Mouse (Mus musculus) NIH3T3 (cell line): Measurements from ENCODE around the gene Rab22a.
"Not testable (repeated sequence)": the region's sequence is repeated elsewhere in the genome, so short reads cannot be mapped to it uniquely, and the experiment has no call there.

ENCODE experiments used
- DNase-seq: peaks from one replicate; pipeline ENCODE4 v3.0.0-alpha.2; 2012; ENCODE audit warnings: low read depth

The Rab22a gene

DNA sequence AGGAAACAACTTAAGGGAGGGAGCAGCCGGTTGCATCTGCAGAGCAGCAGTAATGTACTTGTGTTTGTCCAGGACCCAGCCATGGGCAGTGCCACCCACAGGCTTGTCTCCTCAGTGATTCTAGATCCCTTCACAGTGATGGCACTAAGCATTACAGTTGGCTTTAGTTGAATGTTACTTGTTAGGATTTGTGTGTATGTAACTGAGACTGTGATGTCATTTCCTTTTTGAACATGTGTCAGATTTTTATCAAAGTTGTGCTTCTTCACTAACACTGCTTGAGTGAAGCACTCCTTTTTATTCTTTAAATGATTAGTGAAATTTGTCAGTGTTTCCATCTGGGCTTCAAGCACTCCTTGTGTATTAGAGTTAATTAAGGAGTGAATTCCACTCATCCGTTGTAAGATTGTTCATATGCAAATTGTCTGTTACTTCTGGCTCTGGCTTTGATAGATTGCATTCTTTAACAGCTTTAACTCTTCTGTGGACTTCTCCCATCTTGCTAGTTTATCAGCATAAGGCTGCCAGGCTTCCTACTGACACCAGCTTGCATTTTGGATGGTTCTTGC lies 12.9 kb downstream of the Rab22a start:
- DNase-seq: no peak

DNA sequence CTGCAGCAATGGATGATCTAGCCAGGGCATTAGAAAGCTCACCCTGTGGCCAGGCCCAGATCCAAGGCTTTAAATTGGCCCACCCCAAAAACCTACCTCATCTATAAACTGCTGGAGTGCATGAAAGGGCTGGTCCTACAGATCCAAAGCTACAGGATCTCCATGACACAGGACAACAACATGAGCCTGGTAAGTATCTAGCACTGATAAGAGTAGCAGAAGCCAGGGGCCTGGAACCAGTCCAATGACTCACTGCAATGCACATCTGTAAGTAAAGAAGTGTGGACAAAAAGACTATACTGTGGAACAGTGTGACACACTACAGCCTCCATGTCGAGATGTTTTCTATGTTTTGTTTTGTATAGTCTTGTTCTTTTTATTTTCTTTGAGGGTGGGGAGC lies 13.9 kb downstream of the Rab22a start:
- peak; percentile 83 for DNase-seq

DNA sequence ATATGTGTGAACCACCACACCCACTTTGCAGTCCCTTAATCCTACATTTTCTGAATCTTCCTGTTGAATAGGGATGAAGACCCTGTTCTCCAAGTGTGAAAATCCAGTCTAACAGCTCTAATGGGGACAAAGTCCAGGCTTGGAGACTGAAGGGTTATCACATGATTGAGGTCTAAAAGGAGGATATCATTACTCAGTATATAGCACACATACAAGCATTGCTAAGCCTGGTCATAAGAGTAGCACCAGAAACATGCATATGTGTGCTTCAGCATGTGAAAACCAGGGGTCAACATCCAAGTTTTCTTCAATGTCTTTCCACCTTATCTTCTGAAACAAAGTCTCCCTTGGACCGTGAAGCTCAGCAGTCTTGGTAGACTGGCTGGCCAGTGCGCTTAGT lies 19.0 kb downstream of the Rab22a start:
- DNase-seq: no peak

DNA sequence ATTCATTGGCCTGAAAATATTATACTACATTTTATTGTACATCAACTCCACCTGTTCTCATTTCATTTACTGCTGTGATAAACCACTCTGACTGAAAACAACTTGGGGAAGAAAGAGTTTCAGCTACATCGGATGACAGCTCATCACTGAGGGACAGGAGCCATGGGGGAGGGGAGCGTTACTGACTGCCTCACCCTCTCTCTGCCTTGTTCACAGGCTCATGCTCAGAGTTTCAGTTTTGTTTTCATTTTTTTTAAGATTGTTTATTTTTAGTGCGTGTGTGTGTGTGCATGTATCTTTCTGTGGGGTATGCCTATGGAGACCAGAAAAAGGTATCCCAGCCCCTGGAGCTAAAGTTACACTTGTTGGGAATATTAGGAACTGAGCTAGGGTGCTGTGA lies 19.7 kb downstream of the Rab22a start:
- peak; percentile 34 for DNase-seq

DNA sequence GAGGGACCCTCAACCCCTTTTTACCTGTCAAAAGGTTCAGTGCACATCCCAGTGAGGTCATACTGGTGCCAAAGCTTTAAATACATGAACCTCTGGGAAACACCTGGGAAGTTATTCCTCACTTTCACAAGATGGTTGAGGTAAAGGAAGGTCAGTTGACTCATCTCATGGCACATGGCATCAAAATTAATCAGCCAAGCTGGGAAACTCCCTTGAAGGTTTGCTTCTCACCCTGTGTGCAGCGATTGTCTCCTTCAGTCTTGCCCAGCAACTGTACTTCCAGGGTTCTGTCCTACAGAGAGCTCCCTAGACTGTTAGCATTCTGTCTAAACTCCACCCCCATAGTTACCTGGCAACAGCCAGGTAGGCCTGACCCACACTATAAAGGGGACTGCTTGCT lies 20.6 kb downstream of the Rab22a start:
- DNase-seq: peak; percentile 18

DNA sequence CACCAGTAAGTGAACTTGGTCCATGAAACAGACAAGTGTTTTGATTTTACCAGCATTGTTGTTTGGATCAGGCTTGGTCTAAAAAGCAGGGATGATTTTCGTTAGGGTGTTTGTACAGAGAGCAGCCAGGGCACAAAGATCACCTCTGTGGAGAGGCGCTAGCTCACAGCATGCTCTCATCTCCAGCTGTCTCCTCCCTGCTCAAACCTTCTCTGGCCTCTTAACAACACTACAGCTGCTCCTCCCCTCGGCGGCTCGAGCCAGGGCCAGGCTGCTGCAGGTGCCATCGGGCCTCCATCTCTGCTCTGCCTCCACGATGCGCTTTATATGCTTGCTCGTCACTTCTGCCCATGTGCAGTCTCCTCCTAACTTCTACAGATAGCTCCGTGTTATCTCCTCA lies 23.2 kb downstream of the Rab22a start:
- no peak for DNase-seq

DNA sequence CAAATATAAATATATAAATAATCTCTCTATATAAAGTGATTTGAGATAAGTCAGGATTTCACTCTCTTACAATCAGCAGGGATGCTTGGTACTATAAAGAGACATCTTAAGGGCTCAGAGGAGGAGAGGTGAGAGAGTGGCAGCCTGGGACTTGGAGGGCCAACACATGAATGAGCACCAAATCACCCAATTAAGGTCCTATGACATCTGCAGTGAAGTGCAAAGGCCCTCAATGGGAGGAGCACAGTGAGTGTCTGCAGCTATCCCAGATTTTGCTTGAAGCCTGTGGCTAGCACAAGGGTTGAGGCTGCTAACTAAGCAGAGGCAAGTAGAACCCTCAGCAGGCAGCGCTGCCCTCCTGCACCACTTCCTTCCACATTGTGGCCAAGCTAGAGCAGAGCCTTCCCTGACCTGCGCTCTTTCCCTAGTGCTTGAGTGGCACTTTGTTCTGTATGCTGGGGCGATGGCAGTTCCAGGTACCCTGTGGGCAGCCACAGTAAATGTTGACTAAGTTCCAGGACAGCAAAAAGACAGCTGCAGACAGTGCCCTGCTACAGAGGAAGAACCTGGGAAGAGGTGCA lies 26.3 kb downstream of the Rab22a start:
- DNase-seq: no peak

DNA sequence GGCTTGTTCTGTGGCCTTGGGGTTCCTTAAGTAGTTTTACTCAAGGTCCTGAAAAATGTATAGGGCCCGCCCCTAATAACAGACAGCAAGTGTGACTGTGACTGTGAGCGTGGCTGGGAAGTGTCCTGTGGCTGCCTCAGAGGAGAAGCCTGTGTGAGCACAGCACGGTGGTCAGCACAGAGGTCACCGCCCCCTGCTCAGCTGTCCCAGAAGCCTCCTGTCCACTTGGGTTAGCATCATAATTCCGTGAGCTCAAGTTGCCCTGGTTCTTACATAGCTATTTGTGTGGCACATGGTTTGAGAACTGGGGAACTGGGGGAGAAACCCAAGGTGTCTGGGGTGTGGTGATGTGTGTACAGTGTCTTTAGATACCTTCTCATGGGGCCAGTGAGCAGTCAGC lies 27.8 kb downstream of the Rab22a start:
- no peak for DNase-seq

DNA sequence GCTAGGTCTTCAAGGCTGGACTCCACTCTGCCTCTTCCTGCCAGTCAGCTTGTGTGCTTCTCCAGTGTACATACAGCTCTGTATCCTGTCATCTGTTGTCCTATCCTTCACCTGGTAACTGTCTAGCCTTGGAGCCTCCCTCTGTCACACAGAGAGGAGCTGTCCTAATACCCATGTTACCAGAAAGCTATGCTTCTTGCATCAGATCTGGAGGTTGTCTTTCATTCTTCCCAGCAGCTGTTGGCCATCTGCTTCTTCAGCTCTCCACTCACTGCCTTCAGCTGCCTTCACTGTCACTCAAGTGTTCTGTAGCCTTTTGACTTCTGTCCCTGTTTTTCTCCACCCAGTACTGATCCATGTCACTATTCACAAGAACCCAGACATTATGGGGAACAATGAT lies 30.3 kb downstream of the Rab22a start:
- no peak for DNase-seq

DNA sequence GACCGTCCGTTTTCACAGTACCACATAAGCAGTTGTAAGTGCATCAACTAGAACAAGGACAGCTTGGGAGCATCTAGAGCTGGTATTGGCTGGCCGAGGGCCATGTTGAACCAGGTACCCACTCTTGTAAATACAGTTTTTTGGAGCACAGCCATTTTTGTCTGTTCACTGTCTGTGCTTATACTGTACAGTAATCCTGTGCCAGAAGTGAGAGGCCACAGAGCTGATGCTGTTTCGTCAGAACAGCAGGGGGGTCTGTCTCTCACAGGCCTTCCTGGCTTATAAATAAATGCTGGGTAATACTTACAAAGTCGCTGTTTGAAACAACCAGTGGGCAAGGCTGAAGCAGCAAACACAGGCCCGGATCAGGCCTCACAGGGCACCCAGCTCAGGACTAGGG lies 32.2 kb downstream of the Rab22a start:
- DNase-seq: no peak

DNA sequence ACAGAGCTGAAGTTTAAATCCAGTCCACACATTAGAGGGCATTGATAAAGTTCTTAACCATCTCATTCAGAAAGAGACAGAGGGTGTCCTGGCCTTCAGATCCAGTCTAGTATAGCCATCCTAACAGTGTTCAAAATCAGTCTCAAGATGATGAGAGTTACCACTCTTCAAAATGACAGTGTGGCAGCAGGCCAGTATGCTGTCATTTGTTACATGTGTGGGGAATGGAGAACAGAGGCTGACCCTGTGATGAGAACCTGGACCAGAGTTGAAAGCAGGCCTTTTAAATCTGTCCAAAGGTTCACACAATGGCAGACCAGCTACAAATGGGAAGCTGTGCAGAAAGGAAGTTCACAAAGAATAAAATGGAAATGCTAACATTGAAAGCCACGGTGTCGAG lies 33.1 kb downstream of the Rab22a start:
- DNase-seq: no peak

DNA sequence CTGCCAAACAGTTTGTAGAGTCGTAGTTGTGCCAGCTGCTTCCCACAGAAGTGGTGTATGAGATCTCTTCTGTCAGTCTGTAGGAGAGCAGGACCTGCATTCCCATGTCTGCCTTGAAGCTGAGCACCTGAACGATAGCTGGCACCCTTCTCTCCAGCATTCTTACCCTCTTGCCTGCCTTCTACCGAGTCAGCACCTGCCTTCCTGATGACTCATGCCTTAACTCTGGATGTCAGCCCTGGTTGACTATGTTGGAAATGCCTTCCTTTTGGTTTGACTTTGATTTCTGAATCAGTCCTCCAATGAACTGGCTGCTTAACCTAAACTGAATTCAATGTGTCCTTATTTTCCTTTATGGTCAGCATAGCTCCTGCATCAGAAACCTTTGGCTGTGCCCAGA lies 39.3 kb downstream of the Rab22a start:
- DNase-seq: peak; percentile 60

DNA sequence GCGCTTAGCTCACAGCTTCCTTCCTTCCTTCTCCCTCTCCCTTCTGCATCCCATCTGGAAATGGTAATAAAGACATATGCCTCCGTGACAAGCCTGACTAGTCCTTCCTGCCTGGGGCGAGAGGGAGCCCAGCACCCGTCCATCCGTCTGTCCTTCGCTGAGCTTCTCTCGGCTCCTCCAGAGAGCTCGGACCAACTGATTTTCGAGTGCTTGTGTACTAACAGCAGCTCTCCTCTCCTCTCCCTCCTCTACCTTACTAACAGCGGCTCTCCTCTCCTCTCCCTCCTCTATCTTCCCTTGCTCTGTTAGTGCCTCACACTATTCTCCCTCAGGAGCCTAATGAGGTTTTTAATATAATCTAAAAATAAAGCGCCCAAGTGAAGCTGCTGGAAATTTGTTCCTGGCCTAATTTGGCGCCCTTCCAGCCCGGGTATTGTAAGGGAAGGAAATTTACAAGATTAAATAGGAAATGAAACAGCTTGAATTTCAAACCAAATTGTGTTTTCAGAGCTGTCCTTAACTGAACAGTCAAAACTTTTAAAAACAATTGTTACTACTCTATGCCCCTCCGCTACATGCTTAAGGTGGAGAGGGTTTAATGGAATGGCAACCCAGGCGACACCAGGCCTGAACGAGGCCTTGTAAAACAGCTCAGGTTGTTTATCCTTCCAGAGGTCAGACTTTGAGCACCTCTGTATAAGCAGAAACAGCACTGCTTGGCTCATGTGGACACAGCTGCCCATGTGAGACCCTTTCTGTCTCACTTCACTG lies 42.7 kb downstream of the Rab22a start:
- DNase-seq: no peak

DNA sequence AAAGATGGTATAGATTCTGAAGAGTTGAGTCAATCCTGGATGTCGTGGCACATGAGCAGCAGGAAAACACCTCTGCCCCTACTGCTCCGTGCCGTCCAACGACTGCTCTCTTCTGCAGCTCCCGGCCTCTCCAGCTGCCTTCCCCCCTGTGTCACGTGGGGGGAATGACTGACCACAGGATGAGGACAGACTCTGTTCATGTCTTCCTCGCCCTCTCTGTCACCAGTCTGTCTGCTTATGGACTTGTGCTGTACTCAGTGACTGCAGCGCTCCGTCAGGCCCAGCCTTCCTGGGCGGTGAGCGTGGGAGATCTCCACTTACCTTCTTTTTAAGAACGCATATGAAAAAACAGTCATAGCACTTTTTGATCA lies 43.3 kb downstream of the Rab22a start:
- DNase-seq: no peak

DNA sequence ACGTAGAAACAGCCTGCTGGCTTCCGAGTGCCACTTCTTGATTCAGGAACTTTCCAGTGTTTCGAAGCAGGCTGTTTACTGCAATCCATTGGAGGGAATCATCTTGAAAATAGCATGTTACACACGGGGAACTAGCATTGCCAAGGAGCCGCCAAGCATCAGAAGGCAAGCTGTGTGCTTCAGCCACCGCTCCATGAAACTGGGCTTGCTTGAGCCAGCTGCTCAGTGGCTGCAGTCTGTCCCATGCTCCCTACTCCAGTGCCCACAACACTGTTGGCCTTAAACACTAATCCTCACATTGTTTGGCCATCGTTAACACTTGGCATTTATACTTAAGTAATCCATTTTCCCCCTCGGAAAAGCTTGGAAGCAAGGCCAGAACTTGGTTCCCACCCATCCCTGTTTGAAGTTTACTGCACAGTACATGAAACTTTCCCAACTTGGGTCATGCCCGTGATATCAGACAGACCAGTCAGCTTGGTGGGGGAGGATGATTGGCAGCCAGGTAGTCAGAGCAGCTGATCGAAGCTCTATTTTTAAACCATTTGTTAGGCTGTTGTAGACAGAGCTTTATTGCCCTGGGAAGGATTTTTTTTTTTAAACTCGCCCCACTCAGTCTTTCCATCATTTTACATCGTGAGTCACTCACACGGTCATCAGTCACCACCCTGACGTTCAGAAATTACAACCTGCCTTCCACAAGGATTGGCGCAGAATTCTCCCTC lies 46.4 kb downstream of the Rab22a start:
- peak; percentile 57 for DNase-seq

DNA sequence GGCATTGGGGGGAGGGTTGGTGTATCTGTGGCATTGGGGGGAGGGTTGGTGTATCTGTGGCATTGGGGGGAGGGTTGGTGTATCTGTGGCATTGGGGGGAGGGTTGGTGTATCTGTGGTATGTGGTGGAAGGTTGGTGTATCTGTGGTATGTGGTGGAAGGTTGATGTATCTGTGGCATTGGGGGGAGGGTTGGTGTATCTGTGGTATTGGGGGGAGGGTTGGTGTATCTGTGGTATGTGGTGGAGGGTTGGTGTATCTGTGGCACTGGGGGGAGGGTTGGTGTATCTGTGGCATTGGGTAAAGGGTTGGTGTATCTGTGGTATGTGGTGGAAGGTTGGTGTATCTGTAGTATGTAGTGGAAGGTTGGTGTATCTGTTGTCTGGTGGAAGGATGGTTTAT lies 48.1 kb downstream of the Rab22a start:
- not testable (repeated sequence) for DNase-seq

DNA sequence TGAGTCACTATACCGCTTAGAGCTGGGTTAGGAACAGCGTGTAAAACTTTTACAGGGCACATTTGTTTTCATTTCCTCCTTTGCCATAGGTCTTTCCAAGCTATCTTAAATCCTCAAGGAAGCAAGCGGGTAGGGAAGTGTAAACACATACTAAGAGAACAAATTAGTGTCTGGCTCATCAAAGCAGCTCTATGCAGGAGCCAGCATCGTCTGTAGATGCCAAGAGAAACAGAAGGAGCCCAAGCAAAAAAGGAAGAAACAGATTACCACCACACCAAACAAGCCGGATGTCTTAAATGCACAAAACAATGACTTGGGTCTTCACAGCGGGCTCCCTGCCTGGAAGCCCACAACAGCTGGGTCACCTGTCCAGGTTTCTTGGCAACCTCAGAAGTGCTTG lies 50.6 kb downstream of the Rab22a start:
- DNase-seq: no peak

DNA sequence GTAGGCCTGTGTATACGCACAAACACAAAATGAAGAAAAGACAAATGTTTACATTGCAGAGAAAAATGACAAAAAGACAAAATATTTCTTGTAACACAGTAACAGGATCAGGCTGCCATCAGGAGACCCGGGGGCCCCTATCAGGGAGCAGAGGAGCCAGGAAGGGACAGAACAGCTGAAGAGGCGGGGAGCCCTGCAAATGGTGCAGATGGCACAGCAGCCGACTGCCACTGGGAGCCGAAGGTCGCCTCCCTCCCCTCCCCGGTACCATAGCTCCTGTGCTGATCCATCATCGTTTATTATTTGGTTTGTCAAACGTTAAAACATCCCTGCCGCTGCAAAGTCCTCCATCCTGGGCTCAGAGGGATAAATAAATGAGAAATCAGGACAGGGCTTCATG lies 53.1 kb downstream of the Rab22a start:
- no peak for DNase-seq

DNA sequence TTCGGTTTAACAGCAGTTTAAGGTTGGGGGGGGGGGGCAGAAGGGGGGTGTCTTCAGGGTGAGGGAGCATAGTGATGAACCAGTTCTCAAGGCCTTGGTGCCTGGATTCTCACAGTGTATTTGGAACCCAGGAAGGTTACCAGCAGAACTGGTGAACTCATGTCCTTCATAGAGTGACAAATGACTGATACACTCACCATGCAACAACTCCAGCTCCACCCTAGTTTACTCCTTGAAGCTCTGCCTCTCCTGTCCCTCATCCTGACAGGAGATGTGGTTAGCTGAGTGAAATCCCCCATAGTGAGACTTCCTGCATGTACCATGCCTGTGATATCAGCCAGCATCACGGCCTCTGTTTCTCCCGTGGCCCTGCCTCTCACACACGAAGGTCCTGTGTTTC lies 53.7 kb downstream of the Rab22a start:
- DNase-seq: no peak

DNA sequence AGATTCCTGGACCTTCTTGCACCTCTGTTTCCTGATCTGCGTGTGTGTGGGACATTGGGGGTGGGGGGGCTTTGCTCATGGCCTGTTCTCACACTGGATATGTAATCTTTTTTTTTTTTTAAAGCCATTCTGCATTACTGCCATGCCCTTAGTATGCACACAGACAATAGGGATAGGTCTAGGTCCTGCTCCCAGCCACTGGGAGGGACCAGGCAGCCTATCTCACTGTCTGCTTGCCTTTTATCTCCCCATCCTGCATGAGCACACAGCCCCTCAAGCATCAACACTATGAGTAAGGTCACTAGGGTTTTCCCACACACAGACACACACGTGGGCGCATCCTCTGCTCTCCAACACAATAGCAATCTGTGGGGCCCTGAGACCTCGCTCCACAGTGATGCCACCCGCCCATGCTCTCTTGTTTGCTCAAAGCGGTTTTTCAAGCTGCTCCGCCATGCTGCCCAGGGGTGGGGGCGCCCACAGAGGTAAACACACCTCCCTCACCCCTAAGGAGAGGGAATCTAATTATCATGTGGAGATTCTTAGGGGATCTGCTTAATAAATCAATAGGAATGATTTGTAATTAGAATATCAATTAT lies 55.2 kb downstream of the Rab22a start:
- no peak for DNase-seq

DNA sequence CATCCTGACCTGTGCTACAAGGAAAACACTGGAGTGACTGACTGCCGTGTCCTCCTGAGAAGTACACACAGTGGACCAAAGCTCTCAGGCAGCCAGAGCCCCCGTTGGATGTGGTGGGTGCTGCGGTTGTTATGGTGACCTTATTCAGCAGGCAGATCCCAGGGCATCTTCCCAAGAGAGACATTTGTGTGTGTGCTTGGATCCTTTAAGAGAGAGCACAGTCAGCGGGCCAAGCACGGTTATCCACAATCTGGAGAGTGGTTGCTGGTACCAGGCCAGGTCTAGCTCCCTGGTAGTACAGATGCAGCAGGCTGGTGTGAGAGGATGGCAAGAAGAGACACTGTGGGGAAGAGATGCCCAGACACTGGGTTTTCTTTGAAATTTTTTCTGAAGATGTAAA lies 57.4 kb downstream of the Rab22a start:
- no peak for DNase-seq

DNA sequence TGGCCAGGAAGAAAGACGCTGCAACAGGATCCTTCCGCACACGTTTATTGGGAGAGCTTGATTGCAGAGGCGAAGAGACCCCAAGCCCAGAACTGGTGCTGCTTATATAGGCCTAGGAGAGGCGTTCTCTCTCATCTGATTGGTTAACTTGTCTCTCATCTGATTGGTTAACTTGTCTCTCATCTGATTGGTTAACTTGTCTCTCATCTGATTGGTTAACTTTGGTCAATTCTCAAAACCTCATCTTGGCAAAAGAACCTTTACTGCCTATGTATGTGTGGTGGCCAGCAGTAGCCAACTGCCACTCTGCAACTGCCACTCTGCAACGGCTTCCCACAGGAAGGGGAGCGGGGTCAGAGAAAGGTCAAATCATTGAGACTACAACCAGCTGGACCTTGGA lies 59.6 kb downstream of the Rab22a start, which contains the start of gene 1700010B08Rik:
Gene 1700010B08Rik (plus strand): TSS at position 301 of the 400 bp plus-strand sequence.
- DNase-seq: not testable (repeated sequence)
